Mouse (Mus musculus): ENCODE measurements around the gene Cd59b. TPM values are rescaled to one million over a fixed set of nuclear protein-coding genes. Genes with fewer than 3 reads are reported as not detected.

The Cd59b gene
- polyA plus RNA-seq, 1 experiment from 2014 or later: 3.0 TPM

DNA sequence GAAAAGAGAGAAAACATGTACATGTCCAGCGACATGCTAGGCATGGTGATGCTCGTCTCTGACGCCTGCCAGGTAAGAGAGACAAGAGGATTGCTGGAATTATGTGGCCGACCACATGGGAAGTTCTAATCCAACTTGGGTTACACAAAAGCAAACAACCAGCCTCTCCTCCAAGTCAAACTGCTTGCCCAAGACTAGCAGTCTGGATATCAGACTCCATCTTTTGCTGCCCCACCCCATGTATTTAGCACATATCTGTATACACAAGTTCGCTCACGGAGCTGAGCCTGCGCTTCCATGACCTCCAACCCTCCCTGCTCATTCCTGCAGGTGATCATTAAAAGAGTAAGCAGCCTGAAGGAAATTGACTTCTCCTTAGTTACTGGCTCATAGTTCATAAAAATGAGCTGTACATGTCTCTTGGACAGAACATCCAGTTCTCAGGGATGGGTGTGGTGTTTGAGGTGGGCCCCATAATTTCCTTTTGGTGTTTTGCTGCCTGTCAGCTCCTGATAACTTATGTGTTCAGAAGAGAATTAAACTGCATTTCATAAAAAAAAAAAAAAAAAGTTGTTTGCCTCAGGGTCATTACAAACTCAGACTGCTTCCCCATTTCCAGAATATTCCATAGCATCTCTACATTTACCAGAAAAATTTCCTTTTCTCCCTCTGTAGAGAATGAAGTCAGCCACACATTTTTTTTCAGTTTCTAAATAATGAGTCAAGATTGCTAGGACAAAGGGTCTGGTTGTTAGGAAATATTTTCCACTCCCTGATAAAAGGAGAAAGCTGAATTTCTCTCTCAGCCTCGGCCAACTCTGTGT is 52.2 kb downstream of the Cd59b start:
- Histone ChIP-seq H3K4me1 (ENCODE audit: control insufficient read depth, insufficient read depth, low read depth, low read length) (peaks cover 5% of the 10 kb centered on the region), H3K9me3 (ENCODE audit: control insufficient read depth, low read length) (no peaks in the 10 kb centered on the region), H3K4me3 (ENCODE audit: low read length) (peak overlapping the region; percentile 80), H3K9ac (ENCODE audit: low read depth, low read length) (peak overlapping the region; percentile 56), H3K27me3 (replicated peaks; ENCODE audit: control insufficient read depth, insufficient read depth, low read length) (peaks cover 4% of the 10 kb centered on the region), H3K36me3 (ENCODE audit: control insufficient read depth, insufficient read depth, low read length) (no peaks in the 10 kb centered on the region), H3K4me2 (ENCODE audit: low read length) (peak overlapping the region; percentile 64), H3K27ac (ENCODE audit: low read depth, low read length) (peak overlapping the region; percentile 66)
- no peak for ATAC-seq
- WGBS: 80% methylated on average over 8 of the region's 8 CpGs

GRCm38 (mm10) chr2:104122505-104123378 is 53.1 kb downstream of the Cd59b start, which contains the start of gene A930018P22Rik:
A930018P22Rik (plus strand) TSS chr2:104122769.
- under 1% methylated on average over 70 of the region's 74 CpGs for WGBS
- peak within 1 kb of the TSS; percentile 80 for H3K9ac ChIP-seq (ENCODE audit: low read depth, low read length)
- H3K27ac ChIP-seq (ENCODE audit: low read depth, low read length): peak within 1 kb of the TSS; percentile 66
- H3K4me3 ChIP-seq (ENCODE audit: low read length): peak within 1 kb of the TSS; percentile 80
- no peaks in the 10 kb centered on the region for H3K36me3 ChIP-seq (ENCODE audit: control insufficient read depth, insufficient read depth, low read length)
- H3K4me1 ChIP-seq (ENCODE audit: control insufficient read depth, insufficient read depth, low read depth, low read length): peaks cover 5% of the 10 kb centered on the region
- ATAC-seq: peak; percentile 97
- H3K4me2 ChIP-seq (ENCODE audit: low read length): peak within 1 kb of the TSS; percentile 64
- H3K9me3 ChIP-seq (ENCODE audit: control insufficient read depth, low read length): no peaks in the 10 kb centered on the region
- H3K27me3 ChIP-seq (replicated peaks; ENCODE audit: control insufficient read depth, insufficient read depth, low read length): peaks cover 4% of the 10 kb centered on the region

- no peak for ATAC-seq
- H3K9ac ChIP-seq (ENCODE audit: low read depth, low read length): no peak overlapping the region; the same call in 1 of the 2 replicates
- H3K27ac ChIP-seq (ENCODE audit: low read depth, low read length): no peak overlapping the region
- no peaks in the 10 kb centered on the region for H3K36me3 ChIP-seq (ENCODE audit: control insufficient read depth, insufficient read depth, low read length)
- no peaks in the 10 kb centered on the region for H3K9me3 ChIP-seq (ENCODE audit: control insufficient read depth, low read length)
- peaks cover 5% of the 10 kb centered on the region for H3K4me1 ChIP-seq (ENCODE audit: control insufficient read depth, insufficient read depth, low read depth, low read length)
- peaks cover 4% of the 10 kb centered on the region for H3K27me3 ChIP-seq (replicated peaks; ENCODE audit: control insufficient read depth, insufficient read depth, low read length)
- H3K4me2 ChIP-seq (ENCODE audit: low read length): peak overlapping the region; percentile 64
- WGBS: 39% methylated on average over 3 of the region's 3 CpGs
- peak overlapping the region; percentile 80; the same call in 1 of the 2 replicates for H3K4me3 ChIP-seq (ENCODE audit: low read length)
Observed at GRCm38 (mm10) chr2:104123540-104123939, 53.9 kb downstream of the Cd59b start.

DNA sequence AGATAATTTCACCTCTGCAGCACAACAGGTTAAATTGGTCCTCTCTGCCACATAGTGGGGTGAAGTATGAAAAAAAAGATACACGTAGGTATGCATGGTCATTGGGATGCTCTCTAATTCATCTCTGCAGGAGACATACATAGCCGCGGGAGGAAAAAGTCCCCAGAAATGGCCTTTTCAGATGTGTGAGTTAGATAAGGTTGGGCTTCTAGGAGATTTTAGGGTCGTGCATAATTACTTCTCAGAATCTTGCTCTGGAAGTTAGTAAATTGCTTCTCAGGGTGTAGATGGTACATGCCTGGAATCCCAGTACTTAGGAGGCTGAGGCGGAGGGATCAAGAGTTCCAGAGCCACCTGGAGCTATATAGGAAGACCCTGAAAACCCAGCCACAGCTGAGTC is 54.4 kb downstream of the Cd59b start:
- 76% methylated on average over 5 of the region's 5 CpGs for WGBS
- Histone ChIP-seq H3K36me3 (ENCODE audit: control insufficient read depth, insufficient read depth, low read length) (no peaks in the 10 kb centered on the region), H3K27me3 (replicated peaks; ENCODE audit: control insufficient read depth, insufficient read depth, low read length) (peaks cover 4% of the 10 kb centered on the region), H3K4me1 (ENCODE audit: control insufficient read depth, insufficient read depth, low read depth, low read length) (peaks cover 5% of the 10 kb centered on the region), H3K9ac (ENCODE audit: low read depth, low read length) (no peak overlapping the region), H3K4me2 (ENCODE audit: low read length) (no peak overlapping the region), H3K9me3 (ENCODE audit: control insufficient read depth, low read length) (no peaks in the 10 kb centered on the region), H3K27ac (ENCODE audit: low read depth, low read length) (no peak overlapping the region), H3K4me3 (ENCODE audit: low read length) (no peak overlapping the region)
- no peak for ATAC-seq

DNA sequence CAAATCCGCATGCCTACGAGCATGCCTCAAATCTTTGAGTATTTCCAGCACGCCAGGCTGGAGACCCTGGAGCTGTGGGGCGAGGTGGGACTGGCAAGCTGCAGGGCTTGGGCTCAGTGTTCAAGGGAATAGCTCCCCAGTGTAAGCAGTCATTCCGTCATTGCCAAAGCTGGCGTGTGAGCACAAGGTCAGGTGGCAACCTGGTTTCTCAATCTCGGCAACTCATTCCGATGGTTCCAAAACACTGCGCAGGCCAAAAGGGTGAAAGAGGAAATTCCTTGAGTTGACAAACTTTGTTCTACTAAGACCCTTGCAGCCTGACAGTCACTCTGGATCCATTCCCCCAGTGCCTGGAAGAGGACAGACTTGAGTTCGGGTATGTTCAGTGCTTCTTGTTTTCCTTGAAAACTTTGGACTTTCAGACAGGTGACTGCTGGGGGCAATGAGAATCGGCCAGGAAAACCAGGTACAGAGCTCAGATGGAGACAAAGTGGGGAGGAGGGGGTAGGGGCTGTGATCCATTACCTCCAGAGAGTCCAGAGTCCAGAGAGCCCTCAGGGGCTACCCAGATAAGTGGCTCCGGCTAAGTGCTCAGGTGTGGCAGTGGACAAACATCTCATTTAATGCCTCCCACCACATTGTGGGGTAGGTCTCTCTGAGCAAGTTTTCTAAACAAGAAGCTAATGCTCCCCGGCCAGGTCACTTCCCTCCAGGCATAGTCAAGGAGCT is 59.3 kb downstream of the Cd59b start:
- no peak overlapping the region for H3K4me3 ChIP-seq (ENCODE audit: low read length)
- H3K4me2 ChIP-seq (ENCODE audit: low read length): no peak overlapping the region
- 89% methylated on average over 13 of the region's 13 CpGs for WGBS
- H3K27ac ChIP-seq (ENCODE audit: low read depth, low read length): no peak overlapping the region
- H3K9me3 ChIP-seq (ENCODE audit: control insufficient read depth, low read length): no peaks in the 10 kb centered on the region
- H3K9ac ChIP-seq (ENCODE audit: low read depth, low read length): no peak overlapping the region
- H3K4me1 ChIP-seq (ENCODE audit: control insufficient read depth, insufficient read depth, low read depth, low read length): no peaks in the 10 kb centered on the region
- peaks cover 4% of the 10 kb centered on the region for H3K27me3 ChIP-seq (replicated peaks; ENCODE audit: control insufficient read depth, insufficient read depth, low read length)
- no peak for ATAC-seq
- no peaks in the 10 kb centered on the region for H3K36me3 ChIP-seq (ENCODE audit: control insufficient read depth, insufficient read depth, low read length)

GRCm38 (mm10) chr2:104130165-104130564 is 60.5 kb downstream of the Cd59b start:
- no peak overlapping the region for H3K4me3 ChIP-seq (ENCODE audit: low read length)
- no peaks in the 10 kb centered on the region for H3K9me3 ChIP-seq (ENCODE audit: control insufficient read depth, low read length)
- WGBS: 86% methylated on average over 6 of the region's 6 CpGs
- H3K27me3 ChIP-seq (replicated peaks; ENCODE audit: control insufficient read depth, insufficient read depth, low read length): peaks cover 4% of the 10 kb centered on the region
- no peaks in the 10 kb centered on the region for H3K4me1 ChIP-seq (ENCODE audit: control insufficient read depth, insufficient read depth, low read depth, low read length)
- ATAC-seq: no peak
- no peak overlapping the region for H3K4me2 ChIP-seq (ENCODE audit: low read length)
- no peak overlapping the region for H3K27ac ChIP-seq (ENCODE audit: low read depth, low read length)
- H3K9ac ChIP-seq (ENCODE audit: low read depth, low read length): no peak overlapping the region
- no peaks in the 10 kb centered on the region for H3K36me3 ChIP-seq (ENCODE audit: control insufficient read depth, insufficient read depth, low read length)

- no peak overlapping the region for H3K4me2 ChIP-seq (ENCODE audit: low read length)
- H3K27ac ChIP-seq (ENCODE audit: low read depth, low read length): no peak overlapping the region
- no peak for ATAC-seq
- H3K36me3 ChIP-seq (ENCODE audit: control insufficient read depth, insufficient read depth, low read length): no peaks in the 10 kb centered on the region
- H3K27me3 ChIP-seq (replicated peaks; ENCODE audit: control insufficient read depth, insufficient read depth, low read length): peaks cover 4% of the 10 kb centered on the region
- no peak overlapping the region for H3K9ac ChIP-seq (ENCODE audit: low read depth, low read length)
- no peaks in the 10 kb centered on the region for H3K4me1 ChIP-seq (ENCODE audit: control insufficient read depth, insufficient read depth, low read depth, low read length)
- H3K4me3 ChIP-seq (ENCODE audit: low read length): no peak overlapping the region
- no peaks in the 10 kb centered on the region for H3K9me3 ChIP-seq (ENCODE audit: control insufficient read depth, low read length)
- 56% methylated on average over 3 of the region's 3 CpGs for WGBS
Observed at GRCm38 (mm10) chr2:104130969-104131368, 61.3 kb downstream of the Cd59b start.

DNA sequence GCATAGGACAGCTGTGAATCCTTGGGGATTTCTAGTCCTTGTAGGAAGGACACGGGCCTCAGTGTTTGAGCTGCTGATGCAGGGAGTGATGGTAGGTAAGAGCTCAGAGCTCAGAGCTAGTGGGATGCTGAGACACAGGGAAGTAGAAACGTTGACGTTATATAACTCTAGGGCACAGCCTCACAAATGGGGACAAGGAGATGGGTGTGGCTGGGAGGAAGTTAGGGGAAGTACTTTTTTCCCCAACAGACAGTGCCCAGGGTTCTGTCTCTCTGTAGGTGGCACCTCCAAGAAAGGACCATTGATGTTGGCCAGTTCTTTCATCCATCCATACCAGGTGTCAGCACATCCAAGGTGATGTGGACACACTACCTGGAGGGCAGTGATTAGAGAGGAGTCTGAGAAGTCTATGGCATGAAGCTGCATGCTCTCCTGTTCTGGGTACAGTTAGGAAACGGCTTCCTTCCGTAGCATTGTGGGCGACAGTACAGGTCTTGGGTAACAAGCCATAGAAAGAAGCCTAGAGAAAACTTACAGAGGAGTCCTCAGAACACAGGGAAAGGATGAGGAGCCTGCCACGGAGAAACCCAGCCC is 62.7 kb downstream of the Cd59b start:
- Histone ChIP-seq H3K36me3 (ENCODE audit: control insufficient read depth, insufficient read depth, low read length) (no peaks in the 10 kb centered on the region), H3K4me3 (ENCODE audit: low read length) (no peak overlapping the region), H3K27me3 (replicated peaks; ENCODE audit: control insufficient read depth, insufficient read depth, low read length) (no peaks in the 10 kb centered on the region), H3K9me3 (ENCODE audit: control insufficient read depth, low read length) (no peaks in the 10 kb centered on the region), H3K27ac (ENCODE audit: low read depth, low read length) (no peak overlapping the region), H3K4me1 (ENCODE audit: control insufficient read depth, insufficient read depth, low read depth, low read length) (no peaks in the 10 kb centered on the region), H3K9ac (ENCODE audit: low read depth, low read length) (no peak overlapping the region), H3K4me2 (ENCODE audit: low read length) (no peak overlapping the region)
- WGBS: 82% methylated on average over 7 of the region's 7 CpGs
- no peak for ATAC-seq

Measured in hindbrain, embryonic 16.5 days (tissue).